Mouse (Mus musculus) lung, embryonic 15.5 days (tissue): ENCODE data around the gene Gm4553. TPM values are rescaled to one million over a fixed set of nuclear protein-coding genes. Genes with fewer than 3 reads are reported as not detected.
"Not testable (repeated sequence)": the region's sequence is repeated elsewhere in the genome, so short reads cannot be mapped to it uniquely, and the experiment has no call there.

Experiments used
- ATAC-seq: fragments of 200-750 bp; cut with Nextera tagmentation; 2 replicates; pipeline ENCODE4 v1.8.0; 2017; ENCODE audit warnings: moderate number of reproducible peaks, borderline replicate concordance; ENCODE audit not compliant: low FRiP score, low TSS enrichment; ENCODE audit errors: extremely low read depth
- H3K27ac ChIP-seq: fragments of 300-500 bp; sonication (generic); 2 replicates; pipeline ENCODE4 v1.5.1; 2015; ENCODE audit warnings: moderate library complexity, mild to moderate bottlenecking, inconsistent platforms
- H3K27me3 ChIP-seq: fragments of 300-500 bp; sonication (generic); 2 replicates; pipeline ENCODE4 v1.6.1; 2015; ENCODE audit warnings: inconsistent platforms
- H3K36me3 ChIP-seq: fragments of 300-500 bp; sonication (generic); 2 replicates; pipeline ENCODE4 v1.6.1; 2015; ENCODE audit warnings: inconsistent platforms
- H3K4me1 ChIP-seq: fragments of 300-500 bp; sonication (generic); 2 replicates; pipeline ENCODE4 v1.6.1; 2015; ENCODE audit warnings: inconsistent platforms
- H3K4me2 ChIP-seq: fragments of 300-500 bp; sonication (generic); 2 replicates; pipeline ENCODE4 v1.6.1; 2015; ENCODE audit warnings: inconsistent platforms, mild to moderate bottlenecking, moderate library complexity
- H3K4me3 ChIP-seq: fragments of 300-500 bp; sonication (generic); 2 replicates; pipeline ENCODE4 v1.5.1; 2015; ENCODE audit warnings: mild to moderate bottlenecking, inconsistent platforms
- H3K9ac ChIP-seq: fragments of 300-500 bp; sonication (generic); 2 replicates; pipeline ENCODE4 v1.6.1; 2015; ENCODE audit warnings: inconsistent platforms
- H3K9me3 ChIP-seq: fragments of 300-500 bp; sonication (generic); 2 replicates; pipeline ENCODE4 v1.6.1; 2016; ENCODE audit warnings: inconsistent platforms
- WGBS: fragments of 180-500 bp; shearing (Covaris S2); methylation state at CpG from one replicate; pipeline ENCODE4 v1.1.7; 2015; 5-methylcytosine and 5-hydroxymethylcytosine counted together
- polyA plus RNA-seq: library from polyadenylated mRNA; unstranded; fragments of >200 nt; fragmentation: Nextera tagmentation; extraction: Ambion mirVana; gene quantifications from 2 replicates; pipeline ENCODE4 v1.2.1, GENCODE M21; 2015

Gm4553 gene
- polyA plus RNA-seq: not detected in 2 replicates

DNA sequence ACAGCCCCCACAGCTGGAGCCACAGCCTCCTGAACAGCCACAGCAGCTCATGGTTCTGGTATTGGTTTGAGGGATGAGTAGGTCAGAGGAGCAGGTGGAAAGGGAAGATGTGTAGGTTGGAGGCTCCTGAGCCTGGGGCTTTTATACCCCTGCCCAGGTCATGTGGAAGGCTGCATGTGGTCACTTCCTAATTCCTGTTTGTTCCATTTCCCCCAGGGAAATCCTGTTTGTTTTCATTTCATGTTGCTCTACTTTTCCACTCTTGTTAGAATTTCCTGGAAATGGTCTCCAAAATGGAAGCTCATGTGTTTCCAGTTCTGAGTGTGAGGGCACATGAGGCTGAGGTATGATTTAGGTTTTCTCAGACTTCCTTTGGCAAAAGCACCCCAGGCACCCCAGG is at the start of gene Gm4553:
TSS of gene Gm4553 (minus strand) at position 101 of the 400 bp plus-strand sequence.
- not testable (repeated sequence) for H3K9me3 ChIP-seq, ATAC-seq, H3K27me3 ChIP-seq, H3K36me3 ChIP-seq, H3K27ac ChIP-seq, H3K9ac ChIP-seq, H3K4me1 ChIP-seq, H3K4me2 ChIP-seq, H3K4me3 ChIP-seq

DNA sequence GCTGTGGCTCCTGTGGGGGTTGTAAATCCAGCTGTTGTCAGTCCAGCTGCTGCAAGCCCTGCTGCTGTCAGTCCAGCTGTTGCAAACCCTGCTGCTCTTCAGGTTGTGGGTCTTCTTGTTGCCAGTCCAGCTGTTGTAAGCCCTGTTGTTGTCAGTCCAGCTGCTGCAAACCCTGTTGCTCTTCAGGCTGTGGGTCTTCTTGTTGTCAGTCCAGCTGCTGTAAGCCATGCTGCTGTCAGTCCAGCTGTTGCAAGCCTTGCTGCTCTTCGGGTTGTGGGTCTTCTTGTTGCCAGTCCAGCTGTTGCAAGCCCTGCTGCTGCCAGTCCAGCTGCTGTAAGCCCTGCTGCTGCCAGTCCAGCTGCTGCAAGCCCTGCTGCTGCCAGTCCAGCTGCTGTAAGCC is 46.6 kb upstream of the Gm4553 start:
- not testable (repeated sequence) for H3K4me3 ChIP-seq, H3K27me3 ChIP-seq, H3K9ac ChIP-seq, H3K4me1 ChIP-seq, ATAC-seq, H3K27ac ChIP-seq, H3K9me3 ChIP-seq, H3K36me3 ChIP-seq, H3K4me2 ChIP-seq
- WGBS: 54% methylated on average over 1 of the region's 1 CpGs

DNA sequence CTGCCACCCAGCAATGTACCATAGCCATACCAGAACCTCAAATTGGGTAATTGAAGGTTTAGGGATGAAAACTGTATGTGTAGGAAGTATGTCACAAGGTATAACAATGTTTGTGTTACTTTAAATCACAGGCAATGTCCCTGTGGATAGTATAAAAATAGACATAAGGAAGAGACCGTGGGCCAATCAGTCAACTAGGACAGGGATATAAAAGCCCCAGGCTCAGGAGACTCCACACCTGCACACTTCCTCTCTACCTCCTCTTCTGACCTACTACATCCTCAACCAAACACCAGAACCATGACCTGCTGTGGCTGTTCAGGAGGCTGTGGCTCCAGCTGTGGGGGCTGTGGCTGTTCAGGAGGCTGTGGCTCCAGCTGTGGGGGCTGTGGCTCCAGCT is 46.0 kb upstream of the Gm4553 start, which contains the start of gene Gm7579:
TSS of gene Gm7579 (plus strand) at position 301 of the 400 bp plus-strand sequence.
- H3K4me3 ChIP-seq: no peak within 1 kb of the TSS
- WGBS: 54% methylated on average over 1 of the region's 1 CpGs

DNA sequence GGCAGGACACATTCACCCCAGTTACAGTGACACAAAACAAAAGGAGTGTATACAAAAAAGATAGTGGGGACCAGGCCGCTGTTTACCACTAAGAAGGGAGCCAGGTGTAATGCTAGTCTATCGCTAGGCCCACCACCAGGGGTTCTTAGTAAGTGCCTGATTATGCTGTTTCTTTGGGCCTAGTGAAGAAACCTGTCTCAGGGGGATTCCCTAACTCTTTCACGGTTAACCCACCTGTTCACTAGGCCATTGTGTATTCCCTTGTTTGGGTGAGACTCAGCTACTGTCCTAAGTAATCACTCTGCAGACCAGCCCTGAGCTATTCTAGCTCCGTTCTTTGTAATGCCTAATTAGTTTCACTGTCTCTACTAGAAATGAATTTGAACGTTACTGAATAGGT is 41.4 kb upstream of the Gm4553 start:
- 74% methylated on average over 5 of the region's 5 CpGs for WGBS
- not testable (repeated sequence) for H3K4me3 ChIP-seq, H3K36me3 ChIP-seq, ATAC-seq, H3K4me1 ChIP-seq, H3K9me3 ChIP-seq, H3K27me3 ChIP-seq, H3K9ac ChIP-seq, H3K4me2 ChIP-seq, H3K27ac ChIP-seq

More for the DNA sequence above, 46.0 kb upstream of the Gm4553 start, which contains the start of gene Gm7579:
- Histone ChIP-seq H3K9ac (no peak within 1 kb of the TSS), H3K9me3 (no peaks in the 10 kb centered on the region), H3K4me2 (no peak within 1 kb of the TSS), H3K27ac (no peak within 1 kb of the TSS), H3K36me3 (no peaks in the 10 kb centered on the region), H3K4me1 (no peaks in the 10 kb centered on the region), H3K27me3 (no peaks in the 10 kb centered on the region)
- ATAC-seq: no peak

DNA sequence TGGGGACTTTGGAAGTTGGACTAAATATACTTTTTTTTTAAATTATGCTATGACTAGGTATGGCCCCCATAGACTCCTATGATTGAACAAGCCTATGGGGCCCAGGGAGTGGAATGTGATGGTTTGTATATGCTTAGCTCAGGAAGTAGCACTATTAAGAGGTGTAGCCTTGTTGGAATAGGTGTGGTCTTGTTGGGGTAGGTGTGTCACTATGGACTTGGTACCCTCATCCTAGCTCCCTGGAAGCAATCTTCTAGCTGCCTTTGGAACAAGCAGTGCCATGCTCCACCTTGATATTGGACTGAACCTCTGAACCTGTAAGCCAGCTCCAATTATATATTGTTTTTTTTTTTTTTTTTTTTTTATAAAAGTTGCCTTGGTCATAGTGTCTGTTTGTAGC is 39.9 kb upstream of the Gm4553 start:
- Histone ChIP-seq H3K9me3 (no peaks in the 10 kb centered on the region), H3K27me3 (no peaks in the 10 kb centered on the region), H3K4me3 (no peak overlapping the region), H3K4me2 (no peak overlapping the region), H3K27ac (no peak overlapping the region), H3K9ac (no peak overlapping the region), H3K4me1 (no peaks in the 10 kb centered on the region), H3K36me3 (no peaks in the 10 kb centered on the region)
- ATAC-seq: no peak

DNA sequence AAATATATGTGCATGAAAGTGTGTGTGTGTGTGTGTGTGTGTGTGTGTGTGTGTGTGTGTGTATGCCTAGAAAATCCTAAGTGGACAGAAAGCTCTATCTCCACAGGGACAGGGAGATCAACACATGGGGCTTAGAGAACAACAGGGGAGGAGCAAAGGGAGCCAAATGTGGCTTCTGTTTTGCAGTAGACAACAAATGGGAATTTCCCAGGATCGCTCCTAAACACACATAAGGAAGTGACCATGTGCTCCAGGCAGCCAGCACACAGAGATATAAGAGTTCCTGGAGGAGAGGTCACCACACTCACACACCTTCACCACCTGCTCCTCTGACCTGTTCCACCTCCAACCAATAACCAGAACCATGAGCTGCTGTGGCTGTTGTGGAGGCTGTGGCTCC is 35.5 kb upstream of the Gm4553 start, which contains the start of gene Krtap5-3:
TSS of gene Krtap5-3 (plus strand) at position 301 of the 400 bp plus-strand sequence.
- no peak within 1 kb of the TSS for H3K4me2 ChIP-seq
- 57% methylated on average over 1 of the region's 1 CpGs for WGBS
- no peak for ATAC-seq

DNA sequence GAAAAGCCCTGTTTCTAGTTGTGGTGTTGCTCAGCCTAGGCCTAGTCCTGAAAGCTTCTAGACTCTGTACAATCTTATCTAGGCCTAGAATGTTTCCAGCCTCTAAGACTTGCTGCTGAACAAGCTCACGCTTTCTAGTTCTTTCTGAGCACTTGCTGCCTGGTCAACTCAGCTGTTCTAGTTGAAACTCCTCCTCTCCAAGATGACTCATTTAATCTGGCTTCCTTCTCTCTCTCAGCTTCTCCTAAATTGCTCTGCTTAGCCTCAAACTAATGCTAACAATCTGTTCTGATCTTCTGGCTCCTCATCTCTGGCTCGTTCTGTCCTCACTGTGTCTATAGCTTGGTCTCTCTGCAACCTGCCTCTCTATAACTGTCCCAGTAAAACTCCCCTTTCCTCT is 33.2 kb upstream of the Gm4553 start:
- Histone ChIP-seq H3K36me3 (no peaks in the 10 kb centered on the region), H3K4me3 (no peak overlapping the region), H3K9me3 (no peaks in the 10 kb centered on the region), H3K27ac (no peak overlapping the region), H3K27me3 (no peaks in the 10 kb centered on the region), H3K9ac (no peak overlapping the region), H3K4me2 (no peak overlapping the region), H3K4me1 (no peaks in the 10 kb centered on the region)
- 75% methylated on average over 2 of the region's 2 CpGs for WGBS
- ATAC-seq: no peak

More for the DNA sequence above, 35.5 kb upstream of the Gm4553 start, which contains the start of gene Krtap5-3:
- no peaks in the 10 kb centered on the region for H3K36me3 ChIP-seq
- no peaks in the 10 kb centered on the region for H3K27me3 ChIP-seq
- no peak within 1 kb of the TSS for H3K4me3 ChIP-seq
- no peaks in the 10 kb centered on the region for H3K4me1 ChIP-seq
- no peaks in the 10 kb centered on the region for H3K9me3 ChIP-seq
- no peak within 1 kb of the TSS for H3K27ac ChIP-seq
- H3K9ac ChIP-seq: no peak within 1 kb of the TSS

DNA sequence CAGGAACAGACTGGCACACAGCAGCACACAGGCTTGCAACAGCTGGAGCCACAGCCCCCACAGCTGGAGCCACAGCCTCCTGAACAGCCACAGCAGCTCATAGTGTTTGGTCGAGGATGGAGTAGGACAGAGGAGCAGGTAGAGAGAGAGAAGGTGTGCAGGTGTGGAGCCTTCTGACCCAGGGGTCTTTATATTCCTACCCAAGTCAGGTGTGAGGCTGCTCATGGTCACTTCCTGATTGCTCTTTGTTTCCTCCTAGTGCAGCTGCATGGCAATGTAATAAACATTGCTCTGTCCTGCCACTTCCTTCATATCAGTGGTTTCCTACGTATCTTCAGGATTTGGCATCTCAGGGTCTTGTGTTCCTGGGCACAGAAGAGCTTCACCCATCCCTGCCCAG is 24.8 kb upstream of the Gm4553 start, which contains the start of gene Gm10153:
TSS of gene Gm10153 (minus strand) at position 101 of the 400 bp plus-strand sequence.
- Histone ChIP-seq H3K27me3 (no peaks in the 10 kb centered on the region), H3K4me1 (no peaks in the 10 kb centered on the region), H3K27ac (no peak within 1 kb of the TSS), H3K36me3 (no peaks in the 10 kb centered on the region), H3K4me3 (no peak within 1 kb of the TSS), H3K9me3 (no peaks in the 10 kb centered on the region), H3K4me2 (no peak within 1 kb of the TSS), H3K9ac (no peak within 1 kb of the TSS)
- 27% methylated on average over 2 of the region's 2 CpGs for WGBS
- ATAC-seq: no peak

DNA sequence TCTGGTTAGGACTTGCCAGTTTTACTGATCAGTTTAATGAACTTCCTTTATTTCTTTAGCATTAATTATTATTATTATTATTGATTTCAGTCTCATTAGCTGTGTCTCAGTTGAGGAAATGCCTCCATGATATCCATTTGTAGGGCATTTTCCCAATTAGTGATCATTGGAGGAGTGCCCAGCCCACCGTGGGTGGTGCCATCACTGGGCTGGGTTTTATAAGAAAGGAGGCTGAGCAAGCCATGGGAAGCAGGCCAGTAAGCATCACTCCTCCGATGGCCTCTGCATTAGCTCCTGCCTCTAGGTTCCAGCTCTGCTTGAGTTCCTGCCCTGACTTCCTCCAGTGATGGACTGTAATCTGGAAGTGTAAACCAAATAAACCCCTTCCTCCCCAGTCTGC is 22.6 kb upstream of the Gm4553 start:
- Histone ChIP-seq H3K9ac (no peak overlapping the region), H3K9me3 (no peaks in the 10 kb centered on the region), H3K27me3 (no peaks in the 10 kb centered on the region; the same call in 1 of the 2 replicates), H3K4me2 (no peak overlapping the region), H3K4me3 (no peak overlapping the region), H3K36me3 (no peaks in the 10 kb centered on the region), H3K27ac (no peak overlapping the region), H3K4me1 (no peaks in the 10 kb centered on the region)
- ATAC-seq: no peak
- 58% methylated on average over 2 of the region's 2 CpGs for WGBS

DNA sequence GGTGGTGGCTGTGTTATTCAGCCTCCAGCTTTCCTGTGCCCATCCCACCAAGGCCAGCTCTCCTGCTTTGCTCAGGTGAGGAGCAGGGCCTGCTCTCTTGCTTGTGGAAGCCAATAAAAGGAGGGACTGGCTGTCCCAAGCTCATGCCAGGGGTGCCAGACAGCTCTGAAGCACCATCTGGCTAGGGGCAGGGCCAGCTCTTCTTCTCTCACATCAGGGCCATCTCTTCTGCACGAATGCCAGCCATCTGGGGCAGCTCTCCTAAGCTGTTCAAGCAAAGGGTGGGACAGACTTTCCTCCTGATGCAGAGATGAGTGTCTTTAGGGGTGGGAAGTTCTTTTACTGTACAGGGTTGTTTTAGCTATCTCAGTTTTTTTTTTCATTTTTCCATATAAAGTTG is 15.5 kb upstream of the Gm4553 start:
- no peak for ATAC-seq
- Histone ChIP-seq H3K9ac (no peak overlapping the region), H3K4me3 (no peak overlapping the region), H3K27ac (no peak overlapping the region), H3K4me1 (no peaks in the 10 kb centered on the region), H3K27me3 (no peaks in the 10 kb centered on the region; the same call in 1 of the 2 replicates), H3K36me3 (no peaks in the 10 kb centered on the region), H3K4me2 (no peak overlapping the region), H3K9me3 (no peaks in the 10 kb centered on the region)
- WGBS: 55% methylated on average over 1 of the region's 1 CpGs

DNA sequence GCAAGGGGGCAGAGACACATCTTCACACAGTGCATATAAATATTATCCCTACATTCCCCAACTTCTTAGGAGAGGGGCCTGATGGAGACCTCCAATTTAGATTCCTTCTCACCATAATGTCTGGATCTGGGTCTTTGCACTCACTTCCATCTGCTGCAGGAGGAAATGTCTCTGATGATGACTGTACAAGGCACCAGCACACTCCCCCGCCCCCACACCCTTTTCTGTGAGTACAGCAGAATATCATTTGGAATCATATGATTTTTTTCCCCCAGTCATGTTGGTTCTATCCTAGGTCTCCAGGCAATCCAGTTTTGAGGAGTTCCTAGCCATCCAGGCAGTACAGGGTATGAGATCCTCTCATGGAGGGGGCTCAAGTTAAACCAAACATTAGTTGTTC is 13.1 kb upstream of the Gm4553 start:
- Histone ChIP-seq H3K36me3 (no peaks in the 10 kb centered on the region), H3K4me2 (no peak overlapping the region), H3K9ac (no peak overlapping the region), H3K27me3 (no peaks in the 10 kb centered on the region), H3K4me3 (no peak overlapping the region), H3K9me3 (no peaks in the 10 kb centered on the region), H3K4me1 (no peaks in the 10 kb centered on the region), H3K27ac (no peak overlapping the region)
- ATAC-seq: no peak
- WGBS: 86% methylated on average over 1 of the region's 1 CpGs

DNA sequence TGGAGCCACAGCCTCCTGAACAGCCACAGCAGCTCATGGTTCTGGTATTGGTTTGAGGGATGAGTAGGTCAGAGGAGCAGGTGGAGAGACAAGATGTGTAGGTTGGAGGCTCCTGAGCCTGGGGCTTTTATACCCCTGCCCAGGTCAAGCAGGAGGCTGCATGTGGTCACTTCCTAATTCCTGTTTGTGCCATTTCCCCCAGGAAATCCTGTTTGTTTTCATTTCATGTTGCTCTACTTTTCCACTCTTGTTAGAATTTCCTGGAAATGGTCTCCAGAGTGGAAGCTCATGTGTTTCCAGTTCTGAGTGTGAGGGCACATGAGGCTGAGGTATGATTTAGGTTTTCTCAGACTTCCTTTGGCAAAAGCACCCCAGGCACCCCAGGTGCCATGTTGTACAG is 10.4 kb upstream of the Gm4553 start, which contains the start of gene Krtap5-2:
TSS of gene Krtap5-2 (minus strand) at position 101 of the 400 bp plus-strand sequence.
- H3K4me1 ChIP-seq, ATAC-seq, H3K4me2 ChIP-seq, H3K4me3 ChIP-seq, H3K9ac ChIP-seq, H3K27ac ChIP-seq, H3K36me3 ChIP-seq, H3K27me3 ChIP-seq, H3K9me3 ChIP-seq: not testable (repeated sequence)

DNA sequence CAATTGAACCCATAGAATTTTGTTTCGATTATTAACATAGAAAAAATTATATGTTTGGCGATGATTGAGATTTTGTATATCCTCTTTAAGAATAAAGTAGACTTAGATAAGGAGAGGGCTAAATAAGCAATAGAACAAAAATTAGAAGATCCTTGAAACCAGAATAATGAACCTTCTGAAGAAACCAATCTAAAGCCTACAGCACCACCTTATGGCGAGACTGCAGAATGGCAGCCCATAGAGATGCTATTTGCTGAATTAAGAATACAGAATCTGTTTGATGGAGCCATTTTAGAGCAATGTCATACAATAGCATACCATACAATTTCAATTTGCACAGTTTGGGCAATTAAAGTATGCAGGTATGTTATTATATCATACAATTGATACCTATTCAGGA is 4.3 kb upstream of the Gm4553 start:
- no peak overlapping the region for H3K4me3 ChIP-seq
- H3K36me3 ChIP-seq: no peaks in the 10 kb centered on the region
- H3K9me3 ChIP-seq: no peaks in the 10 kb centered on the region
- H3K9ac ChIP-seq: no peak overlapping the region
- H3K27me3 ChIP-seq: no peaks in the 10 kb centered on the region
- H3K27ac ChIP-seq: no peak overlapping the region
- WGBS: 44% methylated on average over 3 of the region's 3 CpGs
- H3K4me1 ChIP-seq: no peaks in the 10 kb centered on the region
- no peak overlapping the region for H3K4me2 ChIP-seq
- no peak for ATAC-seq
